Mouse (Mus musculus): Measurements from ENCODE around the gene Lfng.

GRCm38 (mm10) chr5:140638484-140638883 lies 31.4 kb downstream of the Lfng start:
- TF ChIP-seq POLR2A (IDR thresholded peaks at IDR 0.05; ENCODE audit: borderline replicate concordance, low read depth, low read length) = no peak
- TF ChIP-seq CTCF (IDR thresholded peaks at IDR 0.05; ENCODE audit: low read depth, low read length) = no peak
